Mouse (Mus musculus): ENCODE results near the gene Slc9b2. TPM values are rescaled to one million over a fixed set of nuclear protein-coding genes. Genes with fewer than 3 reads are reported as not detected.
A peak's percentile ranks its signal among the peaks of the same experiment; 100 is the strongest.

Slc9b2 gene
- polyA plus RNA-seq, 1 experiment from 2014 or later: 5.5 TPM

DNA sequence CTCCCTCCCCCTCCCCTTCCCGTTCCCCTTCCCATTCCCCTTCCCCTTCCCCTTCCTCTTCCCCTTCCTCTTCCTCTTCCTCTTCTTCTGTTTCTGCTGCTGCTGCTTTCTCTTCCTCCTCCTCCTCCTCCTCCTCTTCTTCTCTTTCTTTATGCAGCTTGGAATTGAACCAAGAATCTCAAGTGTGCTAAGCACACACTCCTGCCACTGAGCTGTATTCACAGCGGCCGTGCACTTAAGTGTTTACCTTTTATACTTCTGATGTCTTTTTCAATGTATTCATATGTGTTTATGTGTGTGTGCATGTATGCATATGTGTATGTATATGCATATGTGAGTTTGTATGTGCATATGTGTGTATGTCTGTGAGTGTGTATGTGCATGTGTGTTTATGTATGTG lies 21.7 kb upstream of the Slc9b2 start:
- WGBS: 74% methylated on average over 3 of the region's 3 CpGs
- H3K9me3 ChIP-seq: no peaks in the 10 kb centered on the region
- no peaks in the 10 kb centered on the region for H3K36me3 ChIP-seq
- H3K4me2 ChIP-seq: no peak overlapping the region
- H3K27me3 ChIP-seq: no peaks in the 10 kb centered on the region
- H3K4me3 ChIP-seq (replicated peaks): no peak overlapping the region
- no peak overlapping the region for H3K27ac ChIP-seq
- no peak overlapping the region for H3K9ac ChIP-seq (replicated peaks)
- ATAC-seq (ENCODE audit: insufficient number of reproducible peaks, insufficient read depth, low FRiP score, low TSS enrichment, low read depth): no peak
- H3K4me1 ChIP-seq (replicated peaks): peaks cover 9% of the 10 kb centered on the region

DNA sequence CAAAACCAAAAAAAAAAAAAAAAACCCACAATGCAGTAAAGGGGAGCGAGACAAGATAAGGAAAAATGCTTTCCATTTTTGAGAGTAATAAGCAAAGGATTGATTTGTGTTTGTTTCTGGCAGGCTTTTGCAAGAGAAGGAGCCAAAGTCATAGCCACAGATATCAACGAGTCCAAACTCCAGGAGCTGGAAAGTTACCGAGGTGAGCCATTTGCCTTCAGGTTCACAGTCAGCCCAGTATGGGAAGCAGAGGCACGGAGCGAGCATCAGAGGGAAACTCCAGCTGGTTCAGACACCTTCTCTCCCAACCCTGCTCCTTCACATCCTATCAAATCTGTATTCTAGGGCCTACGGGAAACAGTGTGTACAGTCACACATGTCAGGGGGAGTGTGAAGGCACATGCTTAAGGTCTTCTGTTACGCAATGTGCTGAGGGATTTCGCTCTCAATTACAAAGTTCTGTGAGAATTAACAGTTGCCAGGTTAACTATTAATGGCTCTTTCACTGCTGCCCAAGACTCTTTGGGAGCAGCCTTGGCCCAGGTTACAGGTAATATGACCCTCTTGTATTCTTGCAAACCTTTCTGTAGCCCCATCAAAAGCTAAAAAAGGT lies 19.3 kb upstream of the Slc9b2 start:
- Histone ChIP-seq H3K27ac (no peak overlapping the region), H3K36me3 (no peaks in the 10 kb centered on the region), H3K4me1 (replicated peaks) (no peaks in the 10 kb centered on the region), H3K27me3 (no peaks in the 10 kb centered on the region), H3K9ac (replicated peaks) (no peak overlapping the region), H3K4me3 (replicated peaks) (no peak overlapping the region), H3K9me3 (no peaks in the 10 kb centered on the region), H3K4me2 (no peak overlapping the region)
- WGBS: 77% methylated on average over 8 of the region's 8 CpGs
- no peak for ATAC-seq (ENCODE audit: insufficient number of reproducible peaks, insufficient read depth, low FRiP score, low TSS enrichment, low read depth)

DNA sequence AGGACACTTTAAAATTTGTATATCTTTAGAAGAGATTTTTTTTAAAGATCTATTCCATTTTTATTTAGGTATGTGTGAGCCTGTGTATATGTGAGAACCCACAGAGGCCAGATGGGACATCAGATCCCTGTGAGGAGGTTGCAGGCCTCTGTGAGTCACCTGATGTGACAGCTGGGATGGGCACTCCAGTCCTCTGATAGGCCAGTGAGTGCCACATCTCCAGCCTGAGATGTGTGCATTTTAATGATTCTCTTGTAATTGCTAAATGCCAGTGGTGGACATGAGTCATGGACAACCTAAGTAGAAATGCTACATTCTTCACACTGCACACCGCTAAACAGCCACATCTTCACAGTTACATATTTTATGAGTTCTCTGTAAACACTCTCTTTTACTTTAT lies 18.4 kb upstream of the Slc9b2 start:
- no peak overlapping the region for H3K9ac ChIP-seq (replicated peaks)
- H3K9me3 ChIP-seq: no peaks in the 10 kb centered on the region
- H3K27ac ChIP-seq: no peak overlapping the region
- 97% methylated on average over 1 of the region's 1 CpGs for WGBS
- H3K4me3 ChIP-seq (replicated peaks): no peak overlapping the region
- no peaks in the 10 kb centered on the region for H3K4me1 ChIP-seq (replicated peaks)
- no peaks in the 10 kb centered on the region for H3K36me3 ChIP-seq
- no peak for ATAC-seq (ENCODE audit: insufficient number of reproducible peaks, insufficient read depth, low FRiP score, low TSS enrichment, low read depth)
- H3K4me2 ChIP-seq: no peak overlapping the region
- H3K27me3 ChIP-seq: no peaks in the 10 kb centered on the region

- Histone ChIP-seq H3K9me3 (no peaks in the 10 kb centered on the region), H3K27me3 (no peaks in the 10 kb centered on the region), H3K9ac (replicated peaks) (no peak overlapping the region), H3K4me2 (no peak overlapping the region), H3K27ac (no peak overlapping the region), H3K36me3 (no peaks in the 10 kb centered on the region), H3K4me3 (replicated peaks) (no peak overlapping the region), H3K4me1 (replicated peaks) (no peaks in the 10 kb centered on the region)
- ATAC-seq (ENCODE audit: insufficient number of reproducible peaks, insufficient read depth, low FRiP score, low TSS enrichment, low read depth): peak; percentile 68
- WGBS: 100% methylated on average over 4 of the region's 7 CpGs
Observed at GRCm38 (mm10) chr3:135290249-135290894, 17.1 kb upstream of the Slc9b2 start.

DNA sequence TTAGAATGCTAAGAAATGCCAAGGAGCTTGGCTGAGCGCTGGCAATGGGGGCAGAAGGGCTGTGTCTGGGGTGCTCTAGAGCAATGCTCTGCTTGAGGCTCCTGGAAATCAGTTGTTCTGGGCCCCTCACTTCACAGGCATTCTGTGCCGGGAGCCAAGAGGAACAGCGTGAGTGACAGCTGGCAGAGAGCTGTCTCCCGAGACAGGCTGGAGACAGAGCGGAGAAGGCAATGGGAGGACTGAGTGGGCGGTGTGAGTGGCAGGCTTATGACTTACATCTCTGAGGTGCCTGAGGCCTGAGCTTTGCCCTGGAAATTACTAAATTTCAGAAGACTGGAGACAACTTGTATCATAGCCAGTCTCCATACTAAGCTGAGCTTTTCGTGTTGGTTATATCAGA lies 13.8 kb upstream of the Slc9b2 start:
- H3K36me3 ChIP-seq: no peaks in the 10 kb centered on the region
- ATAC-seq (ENCODE audit: insufficient number of reproducible peaks, insufficient read depth, low FRiP score, low TSS enrichment, low read depth): no peak
- no peak overlapping the region for H3K4me2 ChIP-seq
- no peak overlapping the region for H3K9ac ChIP-seq (replicated peaks)
- H3K4me3 ChIP-seq (replicated peaks): no peak overlapping the region
- H3K27me3 ChIP-seq: no peaks in the 10 kb centered on the region
- no peaks in the 10 kb centered on the region for H3K9me3 ChIP-seq
- no peak overlapping the region for H3K27ac ChIP-seq
- H3K4me1 ChIP-seq (replicated peaks): no peaks in the 10 kb centered on the region
- 58% methylated on average over 7 of the region's 7 CpGs for WGBS

DNA sequence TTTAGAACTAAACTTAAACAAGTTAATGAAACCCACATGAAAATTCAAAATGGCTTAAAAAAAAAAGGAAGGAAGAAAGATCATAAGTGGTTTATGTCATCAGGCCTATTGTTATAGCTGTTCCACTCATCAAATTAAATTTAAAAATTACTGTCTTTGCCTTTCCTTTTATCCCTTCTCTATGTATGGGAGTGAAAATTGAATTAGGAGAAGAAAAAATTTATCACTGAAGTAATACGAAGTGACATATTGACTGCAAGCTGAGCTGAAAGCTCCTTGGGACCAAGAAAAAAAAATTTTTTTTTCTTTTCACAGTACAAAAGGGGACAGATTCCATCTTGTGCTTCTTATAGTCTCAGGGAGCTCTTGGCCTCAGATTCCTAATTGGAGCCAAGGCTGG lies 11.9 kb upstream of the Slc9b2 start:
- no peaks in the 10 kb centered on the region for H3K36me3 ChIP-seq
- no peak overlapping the region for H3K4me2 ChIP-seq
- 85% methylated on average over 1 of the region's 1 CpGs for WGBS
- no peaks in the 10 kb centered on the region for H3K27me3 ChIP-seq
- ATAC-seq (ENCODE audit: insufficient number of reproducible peaks, insufficient read depth, low FRiP score, low TSS enrichment, low read depth): no peak
- no peaks in the 10 kb centered on the region for H3K4me1 ChIP-seq (replicated peaks)
- no peaks in the 10 kb centered on the region for H3K9me3 ChIP-seq
- H3K4me3 ChIP-seq (replicated peaks): no peak overlapping the region
- H3K9ac ChIP-seq (replicated peaks): no peak overlapping the region
- H3K27ac ChIP-seq: no peak overlapping the region

DNA sequence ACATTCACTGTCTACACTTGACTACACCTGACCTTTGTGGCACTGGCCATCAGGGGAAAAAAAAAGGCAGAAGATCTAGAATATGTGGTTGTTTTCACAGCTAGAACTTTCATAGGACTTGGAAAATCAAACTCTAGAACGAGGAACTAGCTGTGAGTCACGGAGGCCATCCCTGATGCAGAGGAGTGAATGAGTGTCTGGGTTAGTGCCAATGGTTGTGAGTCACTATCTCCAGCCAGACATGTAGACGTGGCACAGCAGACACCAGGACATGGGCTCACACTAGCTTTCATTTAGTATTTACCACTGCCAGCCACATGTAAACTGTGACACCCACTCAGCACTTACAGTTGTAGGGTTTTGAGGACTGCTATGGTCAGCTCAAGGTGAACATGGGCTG lies 8.9 kb upstream of the Slc9b2 start:
- ATAC-seq (ENCODE audit: insufficient number of reproducible peaks, insufficient read depth, low FRiP score, low TSS enrichment, low read depth): no peak
- WGBS: 95% methylated on average over 3 of the region's 3 CpGs
- H3K4me2 ChIP-seq: no peak overlapping the region

DNA sequence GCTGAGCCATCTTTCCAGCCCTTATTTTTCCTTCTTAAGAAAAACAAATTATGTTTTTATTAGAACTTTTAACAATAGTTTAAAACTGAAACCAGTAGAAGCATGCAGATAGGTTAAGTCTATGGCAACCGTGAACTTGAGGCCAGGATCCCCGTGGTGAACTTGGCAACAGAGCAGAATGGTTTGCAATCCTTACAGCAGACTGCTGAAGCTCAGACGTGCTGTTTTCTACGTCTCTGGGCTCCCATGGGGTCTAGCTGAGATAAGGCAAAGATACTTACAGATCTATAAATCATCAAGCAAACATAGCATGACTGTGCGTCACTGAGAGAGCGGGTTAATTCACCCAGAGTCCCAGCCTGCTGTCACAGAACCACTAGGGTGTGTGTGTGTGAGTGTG lies 7.4 kb upstream of the Slc9b2 start:
- no peaks in the 10 kb centered on the region for H3K4me1 ChIP-seq (replicated peaks)
- WGBS: 77% methylated on average over 6 of the region's 6 CpGs

More for the DNA sequence above, 8.9 kb upstream of the Slc9b2 start:
- no peak overlapping the region for H3K27ac ChIP-seq
- no peak overlapping the region for H3K9ac ChIP-seq (replicated peaks)
- H3K27me3 ChIP-seq: no peaks in the 10 kb centered on the region
- no peak overlapping the region for H3K4me3 ChIP-seq (replicated peaks)
- H3K36me3 ChIP-seq: no peaks in the 10 kb centered on the region
- no peaks in the 10 kb centered on the region for H3K4me1 ChIP-seq (replicated peaks)
- no peaks in the 10 kb centered on the region for H3K9me3 ChIP-seq

DNA sequence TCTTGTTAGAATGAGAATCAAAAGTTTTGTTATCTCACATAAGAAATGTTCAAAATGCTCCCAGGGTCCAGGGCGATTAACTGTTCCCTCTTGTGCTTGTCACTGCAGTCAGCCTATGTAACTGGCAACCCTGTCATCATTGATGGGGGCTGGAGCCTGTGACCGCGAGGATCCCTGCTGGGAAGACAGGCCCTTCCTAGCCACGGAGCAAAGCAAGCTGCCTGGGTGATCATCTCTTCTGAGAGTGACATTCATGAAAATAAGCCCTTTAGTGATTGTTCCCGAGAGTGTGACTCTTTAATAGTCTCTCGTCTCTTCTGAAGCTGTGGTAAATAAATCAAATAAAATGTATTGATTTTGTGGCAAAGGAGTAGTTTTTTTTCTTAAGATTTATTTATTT lies 3.4 kb upstream of the Slc9b2 start:
- 28% methylated on average over 6 of the region's 6 CpGs for WGBS
- no peaks in the 10 kb centered on the region for H3K36me3 ChIP-seq
- H3K4me1 ChIP-seq (replicated peaks): peaks cover 5% of the 10 kb centered on the region; the same call in 1 of the 2 replicates
- no peak overlapping the region for H3K9ac ChIP-seq (replicated peaks)
- no peak overlapping the region for H3K4me2 ChIP-seq
- H3K4me3 ChIP-seq (replicated peaks): no peak overlapping the region
- ATAC-seq (ENCODE audit: insufficient number of reproducible peaks, insufficient read depth, low FRiP score, low TSS enrichment, low read depth): no peak
- no peak overlapping the region for H3K27ac ChIP-seq
- H3K27me3 ChIP-seq: no peaks in the 10 kb centered on the region
- no peaks in the 10 kb centered on the region for H3K9me3 ChIP-seq

More for the DNA sequence above, 7.4 kb upstream of the Slc9b2 start:
- Histone ChIP-seq H3K4me3 (replicated peaks) (no peak overlapping the region), H3K27ac (no peak overlapping the region), H3K36me3 (no peaks in the 10 kb centered on the region), H3K9me3 (no peaks in the 10 kb centered on the region), H3K4me2 (no peak overlapping the region), H3K9ac (replicated peaks) (no peak overlapping the region), H3K27me3 (no peaks in the 10 kb centered on the region)
- ATAC-seq (ENCODE audit: insufficient number of reproducible peaks, insufficient read depth, low FRiP score, low TSS enrichment, low read depth): no peak

- no peaks in the 10 kb centered on the region for H3K9me3 ChIP-seq
- WGBS: 34% methylated on average over 9 of the region's 9 CpGs
- H3K4me3 ChIP-seq (replicated peaks): no peak overlapping the region
- H3K4me1 ChIP-seq (replicated peaks): peaks cover 5% of the 10 kb centered on the region; the same call in 1 of the 2 replicates
- no peaks in the 10 kb centered on the region for H3K27me3 ChIP-seq
- ATAC-seq (ENCODE audit: insufficient number of reproducible peaks, insufficient read depth, low FRiP score, low TSS enrichment, low read depth): no peak
- H3K9ac ChIP-seq (replicated peaks): no peak overlapping the region
- no peak overlapping the region for H3K4me2 ChIP-seq
- no peaks in the 10 kb centered on the region for H3K36me3 ChIP-seq
- no peak overlapping the region for H3K27ac ChIP-seq
Observed at GRCm38 (mm10) chr3:135304566-135304965, 2.9 kb upstream of the Slc9b2 start.

DNA sequence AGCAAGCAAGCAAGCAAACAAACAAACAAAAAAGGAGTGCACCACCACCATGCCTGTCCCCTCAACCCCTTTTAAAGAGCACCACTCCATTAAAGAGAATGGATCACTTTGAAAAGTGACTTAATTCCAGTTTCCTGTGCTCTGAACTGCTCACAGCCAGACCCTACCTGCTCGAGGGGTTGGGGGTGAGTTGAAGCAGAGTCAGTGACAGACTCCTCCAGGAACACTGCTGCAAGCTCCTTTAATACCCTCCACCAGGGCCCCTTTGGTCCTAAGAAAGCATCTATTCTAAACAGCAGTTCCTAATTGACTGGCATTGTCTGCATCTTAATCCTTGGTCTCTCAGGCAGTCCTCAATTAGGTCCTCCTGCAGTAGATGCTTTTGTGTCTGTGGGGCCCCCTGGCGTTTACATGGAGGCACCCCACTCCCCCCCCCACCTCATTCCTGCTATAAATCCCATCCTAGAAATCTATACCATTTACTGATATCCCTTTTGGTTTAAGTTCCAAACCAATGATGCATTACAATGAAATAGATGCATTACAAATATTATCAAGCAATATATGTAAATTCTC lies 5.5 kb downstream of the Slc9b2 start:
- H3K9me3 ChIP-seq: peaks cover 6% of the 10 kb centered on the region; the same call in 1 of the 2 replicates
- H3K4me2 ChIP-seq: no peak overlapping the region
- ATAC-seq (ENCODE audit: insufficient number of reproducible peaks, insufficient read depth, low FRiP score, low TSS enrichment, low read depth): no peak
- WGBS: 34% methylated on average over 2 of the region's 2 CpGs
- H3K4me1 ChIP-seq (replicated peaks): peaks cover 6% of the 10 kb centered on the region; the same call in 1 of the 2 replicates
- no peaks in the 10 kb centered on the region for H3K36me3 ChIP-seq
- H3K27me3 ChIP-seq: no peaks in the 10 kb centered on the region
- no peak overlapping the region for H3K27ac ChIP-seq
- H3K4me3 ChIP-seq (replicated peaks): no peak overlapping the region
- H3K9ac ChIP-seq (replicated peaks): no peak overlapping the region

Data from limb, embryonic 12.5 days (tissue).